Mouse (Mus musculus) lung, postnatal 36 days (tissue): ENCODE data around the gene Chsy1.

ENCODE experiments used
- DNase-seq: peaks from one replicate; pipeline ENCODE4 v3.0.0; 2022; ENCODE audit warnings: mixed read lengths

Chsy1 gene

DNA sequence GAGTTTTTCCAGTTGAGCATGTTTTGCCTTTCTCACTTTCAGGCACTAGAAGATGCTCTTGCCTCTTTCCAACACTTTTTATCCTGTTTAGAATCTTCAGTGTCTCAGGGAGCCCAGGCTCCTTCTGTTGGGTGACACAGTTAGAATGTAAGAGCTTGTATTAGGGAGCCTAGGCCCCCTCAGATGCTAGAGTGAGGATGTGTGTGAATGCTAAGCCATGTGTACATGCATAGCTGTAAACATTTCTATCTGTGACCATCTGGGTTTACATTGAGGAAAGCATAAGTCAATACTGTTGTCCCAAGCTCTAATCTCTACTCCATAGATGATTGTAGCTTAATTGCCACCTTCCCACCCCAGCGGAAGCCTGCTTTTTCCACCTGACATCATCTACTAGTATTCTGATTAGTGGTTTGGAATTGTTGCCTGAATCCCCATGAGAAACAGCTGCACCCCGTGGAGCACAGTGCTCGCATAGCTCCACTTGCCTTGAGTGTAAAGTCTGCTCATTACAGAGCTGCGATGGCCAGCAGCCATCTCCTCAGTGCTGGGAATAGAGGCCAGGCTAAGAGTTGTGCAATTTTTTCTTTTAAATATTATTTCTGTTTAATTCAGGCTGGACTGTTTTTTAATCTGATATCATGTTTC lies 31.7 kb downstream of the Chsy1 start:
- no peak for DNase-seq

DNA sequence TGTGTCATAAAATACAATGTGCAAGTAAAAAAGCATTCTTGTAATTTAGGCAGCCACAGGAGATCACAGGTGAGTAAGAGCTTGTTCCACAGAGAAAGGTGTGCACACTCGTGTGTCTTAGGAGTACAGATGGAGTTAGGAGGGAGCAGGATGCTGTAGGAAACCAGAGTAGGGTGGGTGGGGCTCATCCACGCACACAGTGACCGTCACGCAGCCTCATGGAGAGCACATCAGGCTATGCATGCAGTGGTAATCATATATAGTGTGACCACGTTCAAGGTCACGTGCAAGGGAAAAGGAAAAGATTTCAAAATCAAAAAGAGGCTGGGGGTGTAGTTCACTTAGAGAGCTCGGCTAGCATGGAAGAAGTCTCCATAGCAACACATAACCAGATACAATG lies 33.2 kb downstream of the Chsy1 start:
- no peak for DNase-seq

DNA sequence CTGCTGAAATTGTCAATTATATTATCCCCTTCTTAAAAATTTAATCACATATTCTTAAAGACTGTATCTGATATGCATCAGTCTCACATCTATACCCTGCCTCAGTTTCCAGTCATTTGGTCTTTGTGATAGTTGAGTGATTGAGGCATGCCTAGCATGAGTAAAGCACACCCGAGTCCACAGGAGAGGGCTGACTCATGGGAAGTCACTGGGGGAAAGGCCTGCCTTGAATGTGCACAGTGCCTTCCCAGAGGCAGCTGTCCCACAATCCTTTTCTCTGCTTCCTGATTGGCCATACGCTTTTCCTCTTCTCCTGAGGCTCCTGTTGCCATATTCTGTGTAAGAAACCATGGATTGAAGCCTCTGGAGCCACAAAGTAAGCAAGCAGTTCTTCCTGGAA lies 35.2 kb downstream of the Chsy1 start:
- DNase-seq: no peak

GRCm38 (mm10) chr7:66147156-66147555 lies 37.8 kb downstream of the Chsy1 start:
- DNase-seq: no peak

DNA sequence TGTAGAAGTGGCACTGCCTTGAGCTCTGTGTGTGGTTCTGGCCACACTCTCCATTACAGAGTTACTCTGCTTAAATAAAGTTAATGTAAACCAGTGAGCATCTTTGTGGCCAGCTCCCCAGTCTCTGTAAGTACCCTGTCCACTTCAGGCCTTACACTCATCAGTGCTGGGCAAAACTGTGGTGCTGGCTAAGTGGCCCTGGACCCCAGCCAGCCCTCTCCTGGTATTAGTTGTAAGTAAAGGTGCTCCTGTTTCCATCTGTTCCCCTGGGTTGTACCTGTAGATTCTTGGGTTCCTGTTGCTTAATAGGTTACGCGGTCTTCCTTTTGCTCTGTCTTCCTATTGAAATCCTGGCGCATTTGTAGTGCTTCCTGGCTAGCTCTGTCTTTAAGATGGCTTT lies 38.5 kb downstream of the Chsy1 start:
- DNase-seq: peak; percentile 74

- DNase-seq: no peak
Measured at GRCm38 (mm10) chr7:66149506-66149905, 40.2 kb downstream of the Chsy1 start.

DNA sequence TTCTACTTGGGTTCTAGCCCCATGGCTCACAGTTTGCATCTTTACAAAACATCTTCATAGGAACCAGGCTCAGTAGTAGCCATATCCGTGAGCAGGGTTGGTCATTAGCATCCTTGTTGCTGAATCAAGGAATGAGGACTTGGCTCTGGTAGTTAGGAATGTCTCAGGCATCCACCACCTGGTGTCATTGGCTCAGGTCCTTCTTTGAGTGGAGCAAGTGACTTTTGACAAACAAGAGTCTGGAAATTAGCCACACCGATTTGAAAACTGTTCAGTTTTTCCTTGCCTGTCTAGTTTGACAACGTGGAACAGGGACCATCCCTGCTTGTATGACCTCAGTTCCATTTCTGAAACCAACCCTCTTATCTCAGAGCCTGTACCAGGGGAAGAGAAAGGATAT lies 41.1 kb downstream of the Chsy1 start:
- DNase-seq: peak; percentile 49

DNA sequence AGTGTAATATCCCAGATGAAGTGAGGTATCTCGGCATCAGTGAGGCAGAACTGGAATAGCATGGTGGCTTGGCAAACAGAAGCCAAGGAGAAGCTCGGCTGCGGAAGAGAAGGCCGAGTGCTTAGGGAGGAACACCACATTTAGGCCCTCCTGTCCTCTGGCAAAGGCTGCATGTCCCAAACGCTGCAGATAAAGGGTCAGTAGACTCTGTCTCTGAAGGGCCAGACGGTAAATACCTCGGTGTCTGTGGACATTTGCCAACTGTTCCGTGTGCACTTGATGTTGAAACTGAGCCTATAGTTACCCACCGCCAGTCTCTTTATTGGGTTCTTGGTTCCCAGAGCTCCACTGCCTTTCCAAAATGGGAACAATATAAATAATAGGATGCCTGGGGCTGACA lies 48.1 kb downstream of the Chsy1 start:
- DNase-seq: no peak

DNA sequence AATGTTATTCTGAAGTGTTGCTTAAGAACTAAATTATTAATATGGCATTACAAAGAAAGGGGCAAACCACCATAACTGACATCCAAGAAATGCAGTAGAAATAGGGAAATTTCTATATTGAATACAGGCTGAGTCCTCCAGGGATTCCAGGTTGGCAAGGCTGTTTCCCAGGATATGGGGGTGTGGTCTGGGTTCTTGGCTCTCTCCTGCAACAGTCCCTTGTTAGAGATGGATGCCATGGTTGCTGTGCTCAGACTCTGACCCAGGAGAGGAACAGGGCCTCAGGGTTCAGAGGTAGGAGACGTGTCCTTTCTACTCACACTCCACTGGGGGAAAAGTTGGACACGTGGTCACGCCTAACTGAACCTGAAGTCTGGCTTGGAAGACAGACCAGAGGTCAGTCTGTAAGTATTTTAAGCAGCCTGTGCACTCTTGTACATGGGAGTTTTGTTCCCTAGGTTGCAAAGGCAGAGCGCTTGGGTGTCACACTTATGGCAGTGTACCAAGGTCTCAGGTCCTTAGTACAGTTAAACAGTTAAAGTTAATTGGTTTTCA lies 48.6 kb downstream of the Chsy1 start:
- DNase-seq: no peak

GRCm38 (mm10) chr7:66158616-66159129 lies 49.4 kb downstream of the Chsy1 start:
- DNase-seq: no peak

DNA sequence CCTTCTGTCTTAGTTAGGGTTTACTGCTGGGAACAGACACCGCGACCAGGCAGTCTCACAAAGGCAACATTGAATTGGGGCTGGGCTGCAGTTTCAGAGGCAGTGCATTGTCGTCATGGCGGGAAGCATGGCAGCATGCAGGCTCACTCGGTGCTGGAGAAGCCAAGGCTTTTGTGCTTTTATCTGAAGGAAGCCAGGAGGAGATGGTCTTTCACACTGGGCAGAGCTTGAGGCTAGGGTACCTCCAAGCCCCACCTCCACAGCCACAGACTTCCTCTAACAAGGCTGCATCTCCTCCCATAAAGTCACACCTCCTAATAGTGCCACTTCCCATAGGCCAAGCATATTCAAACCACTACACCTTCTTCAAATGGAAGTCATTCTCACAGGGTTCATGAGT lies 50.6 kb downstream of the Chsy1 start:
- no peak for DNase-seq

DNA sequence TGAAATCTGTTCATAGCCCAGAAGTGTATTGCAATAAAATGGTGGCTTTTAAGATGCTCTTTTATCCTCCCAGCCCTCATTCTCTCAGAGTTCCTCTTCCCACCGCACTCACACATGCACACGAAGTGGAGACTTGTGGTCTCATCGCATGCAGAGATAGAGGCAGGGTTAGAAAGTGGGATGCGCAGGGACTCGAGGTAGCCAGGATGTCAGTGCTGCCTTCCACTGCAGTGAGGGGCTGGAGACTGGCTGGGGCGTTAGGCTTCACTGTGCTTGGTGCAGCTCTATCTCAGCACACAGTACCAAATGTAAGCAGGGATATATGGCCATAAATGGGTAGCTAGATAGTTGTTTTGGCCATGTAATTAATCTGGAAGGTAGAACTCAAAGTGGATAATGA lies 52.5 kb downstream of the Chsy1 start:
- DNase-seq: no peak

- no peak for DNase-seq
Measured at GRCm38 (mm10) chr7:66162489-66162888, 53.2 kb downstream of the Chsy1 start.

GRCm38 (mm10) chr7:66162981-66163380 lies 53.7 kb downstream of the Chsy1 start:
- DNase-seq: no peak

GRCm38 (mm10) chr7:66164427-66165031 lies 55.2 kb downstream of the Chsy1 start:
- no peak for DNase-seq

DNA sequence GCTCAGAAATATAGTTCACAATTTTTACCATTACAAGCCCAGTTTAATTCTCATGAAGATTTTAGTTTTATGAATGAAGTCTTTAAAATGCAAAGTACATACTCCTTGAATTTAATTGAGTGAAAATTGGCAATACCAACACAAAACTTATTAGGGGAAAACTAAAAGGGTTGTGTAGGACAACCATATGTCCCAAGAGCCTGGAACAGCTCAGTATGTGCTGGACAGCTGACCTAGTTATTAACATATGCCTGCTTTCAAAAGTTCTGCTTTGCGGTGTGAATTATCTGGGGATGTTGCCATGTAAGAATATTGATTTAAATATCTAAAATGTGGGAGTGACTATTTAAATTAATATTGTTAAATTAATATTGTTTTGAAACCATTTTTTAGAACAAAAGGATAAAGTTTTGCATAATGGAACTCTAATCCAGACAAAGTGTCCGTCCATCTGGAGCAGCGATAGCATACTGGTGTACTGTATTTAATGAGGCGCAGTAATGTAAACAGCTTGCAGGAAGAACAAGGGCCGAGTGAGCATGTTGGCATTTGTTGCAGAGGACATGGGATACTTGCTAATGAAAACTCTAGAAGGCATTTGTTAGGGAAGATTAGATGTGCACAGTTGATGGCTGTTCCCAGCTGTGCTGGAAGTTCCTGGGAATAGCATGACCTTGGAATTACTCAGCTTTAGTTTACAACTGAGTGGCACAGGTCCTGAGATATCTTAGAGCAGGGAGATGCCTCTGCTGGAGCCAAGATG lies 55.9 kb downstream of the Chsy1 start:
- no peak for DNase-seq

GRCm38 (mm10) chr7:66168877-66169276 lies 59.6 kb downstream of the Chsy1 start:
- no peak for DNase-seq

- DNase-seq: no peak
Measured at GRCm38 (mm10) chr7:66169476-66169875, 60.2 kb downstream of the Chsy1 start.

DNA sequence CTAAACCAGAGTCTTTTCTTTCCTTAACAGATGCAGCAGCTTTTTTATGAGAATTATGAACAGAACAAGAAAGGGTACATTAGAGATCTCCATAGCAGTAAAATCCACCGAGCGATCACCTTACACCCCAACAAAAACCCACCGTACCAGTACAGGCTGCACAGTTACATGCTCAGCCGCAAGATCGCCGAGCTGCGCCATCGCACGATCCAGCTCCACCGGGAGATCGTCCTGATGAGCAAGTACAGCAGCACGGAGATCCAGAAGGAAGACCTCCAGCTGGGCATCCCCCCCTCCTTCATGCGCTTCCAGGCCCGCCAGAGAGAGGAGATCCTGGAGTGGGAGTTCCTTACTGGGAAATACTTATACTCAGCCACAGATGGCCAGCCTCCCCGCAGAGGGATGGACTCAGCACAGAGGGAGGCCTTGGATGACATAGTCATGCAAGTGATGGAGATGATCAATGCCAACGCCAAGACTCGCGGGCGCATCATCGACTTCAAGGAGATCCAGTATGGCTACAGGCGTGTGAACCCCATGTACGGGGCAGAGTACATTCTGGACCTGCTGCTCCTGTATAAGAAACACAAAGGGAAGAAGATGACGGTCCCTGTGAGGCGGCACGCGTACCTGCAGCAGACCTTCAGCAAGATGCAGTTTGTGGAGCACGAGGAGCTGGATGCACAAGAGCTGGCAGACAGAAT lies 61.6 kb downstream of the Chsy1 start:
- DNase-seq: no peak

- peak; percentile 55 for DNase-seq
Measured at GRCm38 (mm10) chr7:66175738-66176137, 66.4 kb downstream of the Chsy1 start.

GRCm38 (mm10) chr7:66176256-66176655 lies 66.9 kb downstream of the Chsy1 start:
- DNase-seq: no peak

DNA sequence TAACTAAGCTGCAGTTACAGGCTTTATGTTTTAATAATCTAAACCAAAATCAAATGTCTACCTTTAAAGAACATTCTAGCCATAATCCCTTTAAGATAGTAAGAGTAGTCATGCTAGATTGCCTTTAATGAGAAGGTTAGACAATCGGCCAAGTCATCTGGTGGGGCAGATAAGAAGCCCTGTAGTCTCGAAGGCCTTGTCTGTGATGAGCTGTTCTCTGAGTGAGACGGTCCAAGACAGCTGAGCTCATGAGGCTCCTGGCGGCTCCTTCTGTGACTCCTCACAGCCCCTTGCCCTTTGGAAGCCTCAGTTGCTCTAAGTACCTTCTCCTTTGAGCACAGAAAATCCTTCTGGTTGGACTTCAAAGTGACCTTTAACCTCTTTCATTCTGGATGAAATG lies 67.6 kb downstream of the Chsy1 start:
- no peak for DNase-seq

GRCm38 (mm10) chr7:66178101-66178500 lies 68.8 kb downstream of the Chsy1 start:
- no peak for DNase-seq
